Mouse (Mus musculus) embryonic facial prominence, embryonic 10.5 days (tissue): ENCODE results near the gene Baiap2l1. TPM values are rescaled to one million over a fixed set of nuclear protein-coding genes. Genes with fewer than 3 reads are reported as not detected.
A peak's percentile ranks its signal among the peaks of the same experiment; 100 is the strongest.

Source experiments
- DNase-seq: peaks from one replicate; pipeline ENCODE4 v3.0.0-alpha.2; 2017; ENCODE audit warnings: low spot score
- H3K27ac ChIP-seq: fragments of 300-500 bp; sonication (generic); replicated peaks from 2 replicates; pipeline ENCODE4 v1.5.1; 2016; ENCODE audit warnings: mild to moderate bottlenecking
- H3K27me3 ChIP-seq: fragments of 300-500 bp; sonication (generic); replicated peaks from 2 replicates; pipeline ENCODE4 v1.6.1; 2016; ENCODE audit warnings: low read depth, mild to moderate bottlenecking; ENCODE audit not compliant: poor library complexity, severe bottlenecking
- H3K36me3 ChIP-seq: fragments of 300-500 bp; sonication (generic); replicated peaks from 2 replicates; pipeline ENCODE4 v1.6.1; 2016; ENCODE audit warnings: mild to moderate bottlenecking, moderate library complexity
- H3K4me1 ChIP-seq: fragments of 300-500 bp; sonication (generic); 2 replicates; pipeline ENCODE4 v1.6.1; 2016
- H3K4me3 ChIP-seq: fragments of 300-500 bp; sonication (generic); 2 replicates; pipeline ENCODE4 v1.5.1; 2016; ENCODE audit warnings: mild to moderate bottlenecking, moderate library complexity
- H3K9me3 ChIP-seq: fragments of 300-500 bp; sonication (generic); 2 replicates; pipeline ENCODE4 v1.6.1; 2016; ENCODE audit warnings: mild to moderate bottlenecking
- WGBS: fragments of 180-500 bp; shearing (Covaris S2); methylation state at CpG from one replicate; pipeline ENCODE4 v1.1.7; 2016; 5-methylcytosine and 5-hydroxymethylcytosine counted together
- polyA plus RNA-seq: library from polyadenylated mRNA; unstranded; fragments of >200 nt; fragmentation: Nextera tagmentation; extraction: Ambion mirVana; gene quantifications from 2 replicates; pipeline ENCODE4 v1.2.1, GENCODE M21; 2016

The Baiap2l1 gene
- polyA plus RNA-seq, 1 experiment from 2014 or later = 6.0 TPM

DNA sequence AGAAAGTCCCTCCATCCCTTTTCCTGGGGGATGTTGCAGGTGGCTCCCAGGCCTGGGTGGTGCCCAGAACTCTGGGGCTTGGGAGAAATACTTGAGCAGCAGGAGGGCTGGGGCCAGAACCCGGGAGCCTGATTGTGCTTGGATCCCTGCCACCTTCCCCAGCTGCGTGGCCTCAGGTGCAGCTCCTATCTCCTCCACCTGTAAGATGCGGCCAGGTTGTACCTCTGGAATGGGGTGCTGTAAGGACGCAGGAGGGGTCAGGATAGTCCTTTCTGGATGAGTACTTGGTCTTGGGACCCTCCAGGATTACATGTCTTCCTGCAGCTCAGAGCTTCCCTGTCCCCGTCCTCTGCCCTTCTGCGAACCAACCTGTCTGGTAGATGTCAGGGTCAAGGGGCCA lies 98.7 kb downstream of the Baiap2l1 start:
- WGBS = 74% methylated on average over 6 of the region's 6 CpGs

DNA sequence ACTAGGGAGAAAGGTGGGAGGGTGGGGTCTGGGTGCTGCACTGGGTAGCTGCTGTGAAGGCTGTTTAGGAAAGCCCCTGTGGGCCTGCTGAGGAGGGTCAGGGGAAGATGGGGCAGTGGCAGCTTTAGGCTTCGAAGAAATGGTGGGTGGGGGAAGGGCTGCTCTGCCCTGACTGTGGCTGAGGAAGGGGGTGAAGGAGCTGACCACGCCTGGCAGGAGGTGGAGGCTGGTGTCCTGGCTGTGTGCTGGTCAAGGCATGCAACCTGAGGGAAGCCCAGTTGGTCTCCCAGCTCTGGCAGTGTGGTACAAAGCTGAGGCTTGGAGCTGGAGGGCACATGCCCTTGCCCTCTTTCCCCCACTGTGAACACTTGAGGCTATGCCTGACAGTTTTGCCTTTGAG lies 99.2 kb downstream of the Baiap2l1 start:
- peaks cover 62% of the 10 kb centered on the region for H3K36me3 ChIP-seq

More for the DNA sequence above, 98.7 kb downstream of the Baiap2l1 start:
- no peak for DNase-seq
- Histone ChIP-seq H3K4me3 (peak overlapping the region; percentile 95; the same call in 1 of the 2 replicates), H3K4me1 (peaks cover 71% of the 10 kb centered on the region), H3K27ac (no peak overlapping the region), H3K27me3 (no peaks in the 10 kb centered on the region), H3K9me3 (no peaks in the 10 kb centered on the region), H3K36me3 (peaks cover 65% of the 10 kb centered on the region)

DNA sequence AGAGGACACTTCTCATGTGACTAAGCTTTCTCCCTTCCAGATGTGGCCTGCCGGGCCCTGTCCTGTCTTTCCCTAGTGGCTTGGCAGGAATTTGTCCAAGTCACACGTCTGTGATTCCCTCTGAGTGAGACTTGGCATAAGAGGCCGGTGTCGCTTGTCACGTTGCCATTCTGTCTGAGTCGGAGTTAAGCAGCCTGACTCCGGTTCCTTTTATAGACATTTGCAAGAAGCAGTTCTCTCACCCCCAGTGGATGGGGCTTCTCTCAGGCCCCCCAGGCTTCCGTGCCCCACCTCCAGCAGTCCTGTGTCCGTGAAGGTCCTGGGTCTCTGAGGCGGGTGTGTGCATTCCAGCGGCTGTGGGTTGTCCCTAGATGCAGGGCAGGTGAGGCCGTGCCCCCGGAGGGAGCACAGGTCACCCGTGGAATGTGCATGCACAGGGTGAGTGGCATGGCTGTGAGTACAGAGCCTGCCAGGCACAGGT lies 99.7 kb downstream of the Baiap2l1 start:
- WGBS = 28% methylated on average over 14 of the region's 14 CpGs
- Histone ChIP-seq H3K4me1 (peaks cover 69% of the 10 kb centered on the region), H3K36me3 (peaks cover 56% of the 10 kb centered on the region), H3K27ac (peak overlapping the region; percentile 98; the same call in 1 of the 2 replicates), H3K27me3 (no peaks in the 10 kb centered on the region), H3K4me3 (peak overlapping the region; percentile 95), H3K9me3 (no peaks in the 10 kb centered on the region)
- DNase-seq = no peak

More for the DNA sequence above, 99.2 kb downstream of the Baiap2l1 start:
- H3K4me1 ChIP-seq = peaks cover 74% of the 10 kb centered on the region
- H3K9me3 ChIP-seq = no peaks in the 10 kb centered on the region
- 16% methylated on average over 2 of the region's 2 CpGs for WGBS
- peak overlapping the region; percentile 98; the same call in 1 of the 2 replicates for H3K27ac ChIP-seq
- no peak for DNase-seq
- H3K4me3 ChIP-seq = peak overlapping the region; percentile 95
- no peaks in the 10 kb centered on the region for H3K27me3 ChIP-seq

DNA sequence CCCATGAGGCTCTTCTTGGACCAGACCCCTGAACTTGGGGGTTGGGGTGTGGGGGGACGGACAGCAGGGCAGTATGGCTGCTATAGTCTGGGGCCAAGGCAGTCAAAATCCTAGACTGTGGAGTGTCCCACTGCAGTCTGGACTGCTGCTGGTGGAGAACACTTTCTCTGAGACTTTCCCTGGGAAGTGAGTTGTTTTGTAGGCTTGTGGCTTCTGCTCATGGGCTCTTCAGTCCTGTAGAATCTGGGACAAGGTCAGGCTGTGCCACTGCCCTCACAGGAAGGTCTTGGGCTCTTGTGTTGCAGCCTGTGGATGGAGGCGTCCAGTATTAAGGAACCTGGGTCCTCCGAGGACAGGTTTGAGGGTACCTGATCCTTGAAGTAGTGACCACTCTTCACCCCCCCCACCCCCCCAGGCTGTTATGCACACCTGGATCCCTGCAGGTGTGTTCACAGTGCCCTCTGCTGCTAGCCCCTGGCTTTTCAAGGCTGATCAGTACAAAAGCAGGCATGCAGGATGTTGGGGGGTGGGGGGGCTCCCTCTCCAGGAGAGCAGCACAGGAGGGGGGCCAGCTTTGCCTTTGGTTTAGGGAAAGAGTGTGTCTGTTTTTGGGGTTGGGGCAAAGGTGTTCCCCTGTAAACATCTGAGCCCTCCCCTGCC lies 100.3 kb downstream of the Baiap2l1 start:
- DNase-seq = no peak
- H3K27me3 ChIP-seq = no peaks in the 10 kb centered on the region
- H3K36me3 ChIP-seq = peaks cover 52% of the 10 kb centered on the region
- H3K4me1 ChIP-seq = peaks cover 65% of the 10 kb centered on the region
- peak overlapping the region; percentile 95 for H3K4me3 ChIP-seq
- no peaks in the 10 kb centered on the region for H3K9me3 ChIP-seq
- 63% methylated on average over 3 of the region's 3 CpGs for WGBS
- H3K27ac ChIP-seq = peak overlapping the region; percentile 98

DNA sequence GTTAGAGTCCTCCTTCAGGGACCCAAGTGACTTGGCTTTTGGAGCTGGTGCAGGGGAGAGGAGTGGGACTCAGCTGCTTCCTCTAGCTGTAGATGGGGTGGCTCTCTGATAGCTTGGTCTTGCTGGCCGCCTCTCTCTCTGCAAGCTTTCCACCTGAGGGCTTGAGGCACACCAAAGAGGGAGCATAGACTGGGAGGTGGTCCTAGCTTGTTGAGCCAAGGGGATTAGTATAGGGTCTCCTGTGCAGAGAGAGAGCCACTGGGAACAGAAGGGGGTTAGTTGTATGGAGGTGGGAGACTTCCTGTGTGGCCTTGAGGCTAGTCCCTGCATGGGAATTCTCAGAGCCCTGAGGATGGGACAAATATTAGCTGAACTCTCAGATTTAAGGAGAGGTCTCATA lies 101.0 kb downstream of the Baiap2l1 start:
- Histone ChIP-seq H3K4me1 (peaks cover 62% of the 10 kb centered on the region), H3K27ac (peak overlapping the region; percentile 98), H3K27me3 (no peaks in the 10 kb centered on the region), H3K9me3 (no peaks in the 10 kb centered on the region), H3K36me3 (peaks cover 47% of the 10 kb centered on the region), H3K4me3 (peak overlapping the region; percentile 95)
- peak; percentile 32 for DNase-seq
- 34% methylated on average over 1 of the region's 1 CpGs for WGBS

DNA sequence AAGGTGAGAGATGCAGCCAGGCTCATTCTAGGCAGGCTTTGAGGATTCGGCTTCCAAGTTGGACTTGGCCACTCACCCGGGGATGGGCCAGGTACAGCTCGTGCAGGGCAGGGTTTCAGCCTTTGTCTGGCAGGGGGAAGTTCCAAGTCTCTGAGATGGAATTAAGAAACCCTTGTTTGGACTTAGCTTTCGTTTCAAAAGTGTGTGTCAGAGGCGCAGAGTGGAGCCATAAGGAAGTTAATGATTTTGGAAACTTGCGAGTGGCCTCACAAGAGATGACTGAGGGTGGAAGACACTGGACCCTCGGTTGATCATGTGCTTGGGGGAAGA lies 101.4 kb downstream of the Baiap2l1 start:
- Histone ChIP-seq H3K4me1 (peaks cover 58% of the 10 kb centered on the region), H3K9me3 (no peaks in the 10 kb centered on the region), H3K27me3 (no peaks in the 10 kb centered on the region), H3K36me3 (peaks cover 43% of the 10 kb centered on the region), H3K27ac (peak overlapping the region; percentile 98), H3K4me3 (peak overlapping the region; percentile 95)
- 16% methylated on average over 7 of the region's 7 CpGs for WGBS
- no peak for DNase-seq

DNA sequence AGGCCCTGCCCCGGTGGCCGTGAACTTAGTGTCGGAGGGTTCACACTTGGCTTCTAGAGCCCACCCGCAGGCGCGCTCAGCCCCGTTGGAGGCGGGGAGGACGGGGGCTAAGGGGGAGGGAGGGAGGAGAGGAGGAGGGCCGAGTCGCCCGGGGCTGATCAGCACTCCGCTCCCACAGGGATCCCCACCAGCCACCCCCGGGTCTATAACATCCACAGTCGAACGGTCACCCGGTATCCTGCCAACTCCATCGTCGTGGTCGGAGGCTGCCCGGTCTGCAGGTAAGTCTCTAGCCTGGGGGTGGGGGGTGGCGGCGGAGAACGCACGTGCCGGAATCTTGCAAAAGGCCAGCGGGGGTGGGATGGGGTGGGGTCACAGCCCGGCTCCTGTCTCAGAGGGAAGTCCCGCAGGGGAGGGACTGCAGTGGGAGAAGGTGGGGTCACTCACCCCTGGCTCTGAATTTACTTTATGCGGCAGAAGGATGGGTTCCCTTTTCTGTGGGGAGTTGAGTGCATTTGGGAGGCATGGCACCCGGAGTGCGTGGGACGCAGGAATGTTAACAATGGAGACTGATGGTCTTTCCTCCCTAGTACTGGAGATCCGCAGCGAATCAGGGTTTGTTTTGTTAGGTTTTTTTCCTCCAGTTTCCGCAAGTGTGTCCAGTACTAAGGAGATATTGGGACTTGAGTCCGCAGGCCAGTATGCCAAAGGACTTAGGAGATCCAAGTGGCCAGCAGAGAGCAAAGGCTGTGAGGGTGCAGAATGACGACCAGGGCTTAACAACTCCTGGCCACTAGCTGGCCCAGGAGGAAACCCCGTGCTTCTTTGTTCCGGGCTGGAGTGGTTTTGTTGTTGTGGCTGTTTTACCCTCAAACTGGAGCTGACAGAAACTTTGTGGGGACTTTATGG lies 102.0 kb downstream of the Baiap2l1 start:
- H3K27me3 ChIP-seq = no peaks in the 10 kb centered on the region
- no peaks in the 10 kb centered on the region for H3K9me3 ChIP-seq
- H3K4me1 ChIP-seq = peaks cover 54% of the 10 kb centered on the region
- peaks cover 37% of the 10 kb centered on the region for H3K36me3 ChIP-seq
- under 1% methylated on average over 40 of the region's 40 CpGs for WGBS
- peak overlapping the region; percentile 95 for H3K4me3 ChIP-seq
- DNase-seq = peak; percentile 83
- H3K27ac ChIP-seq = peak overlapping the region; percentile 98

DNA sequence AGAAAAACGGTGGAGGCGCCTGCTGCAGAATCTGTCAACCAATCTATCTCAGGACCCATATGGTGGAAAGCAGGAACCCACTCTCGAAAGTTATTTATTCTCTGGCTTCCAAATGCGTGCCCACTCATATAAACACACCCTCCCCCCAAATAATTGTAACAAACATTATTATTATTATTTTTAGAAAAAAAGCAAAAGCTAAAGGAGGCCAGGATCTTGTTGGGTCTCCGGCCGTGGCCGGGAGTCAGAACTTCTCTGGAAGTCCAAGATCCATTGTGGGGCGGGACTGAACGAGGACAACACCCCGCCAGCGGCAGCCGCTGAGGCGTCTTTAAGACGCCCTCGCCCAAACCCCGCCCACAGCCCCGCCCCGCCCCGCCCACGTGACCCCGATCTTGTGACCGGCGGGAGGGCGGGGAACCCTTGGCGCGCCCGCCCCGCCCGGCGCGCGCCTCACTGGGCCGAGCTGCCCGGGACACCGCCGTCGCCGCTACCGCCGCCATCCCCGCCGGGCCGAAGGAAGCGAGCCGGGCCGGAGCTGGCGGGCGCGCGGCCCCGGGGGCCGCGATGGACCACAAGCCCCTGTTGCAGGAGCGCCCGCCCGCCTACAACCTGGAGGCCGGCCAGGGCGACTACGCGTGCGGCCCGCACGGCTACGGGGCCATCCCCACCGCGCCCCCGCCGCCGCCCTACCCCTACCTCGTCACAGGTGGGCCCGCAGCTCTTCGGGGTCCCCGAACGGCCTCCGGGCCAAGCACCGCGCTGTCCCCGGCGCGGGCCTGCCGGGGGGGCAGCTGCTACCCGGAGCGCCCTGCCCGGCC lies 102.9 kb downstream of the Baiap2l1 start:
- Histone ChIP-seq H3K27me3 (no peaks in the 10 kb centered on the region), H3K4me3 (peak overlapping the region; percentile 95), H3K9me3 (peaks cover 5% of the 10 kb centered on the region; the same call in 1 of the 2 replicates), H3K36me3 (peaks cover 31% of the 10 kb centered on the region), H3K27ac (peak overlapping the region; percentile 98), H3K4me1 (peaks cover 48% of the 10 kb centered on the region)
- under 1% methylated on average over 84 of the region's 84 CpGs for WGBS
- DNase-seq = peak; percentile 97

DNA sequence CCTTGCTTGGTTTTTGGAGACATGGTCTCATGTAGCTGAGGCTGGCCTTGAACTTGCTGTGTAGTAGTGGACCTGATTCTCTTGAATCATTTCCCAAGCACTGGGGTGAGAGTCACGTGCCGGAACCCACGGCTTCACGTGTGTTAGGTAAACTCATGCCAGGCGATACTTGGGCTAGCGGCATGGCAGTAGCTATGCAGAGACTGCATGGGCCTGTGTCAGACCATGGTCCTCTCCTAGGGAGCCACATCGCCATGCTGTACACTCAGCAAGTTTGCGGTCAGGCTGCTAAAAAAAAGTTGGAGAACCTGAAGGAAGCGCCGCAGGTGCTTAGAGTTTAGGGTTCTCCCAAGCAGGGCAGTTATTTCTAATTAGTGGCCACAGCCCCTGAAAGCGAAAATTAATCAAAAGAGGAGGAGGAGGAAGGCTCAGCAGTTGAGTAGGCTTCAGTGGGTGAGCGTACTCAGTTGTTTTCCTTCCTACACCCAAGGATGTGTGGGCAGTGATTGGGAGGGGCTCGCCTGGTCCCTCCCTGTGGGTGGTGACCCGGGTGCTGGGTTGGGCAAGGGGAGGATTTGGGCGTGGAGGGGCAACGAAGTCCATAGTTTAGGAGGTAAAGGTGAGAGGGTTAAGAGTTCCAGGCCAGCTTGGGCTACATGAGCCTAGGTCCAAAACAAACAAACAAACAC lies 103.6 kb downstream of the Baiap2l1 start:
- DNase-seq = peak; percentile 36
- 55% methylated on average over 16 of the region's 16 CpGs for WGBS
- H3K4me1 ChIP-seq = peaks cover 42% of the 10 kb centered on the region
- H3K36me3 ChIP-seq = peaks cover 24% of the 10 kb centered on the region
- H3K27ac ChIP-seq = peak overlapping the region; percentile 98
- H3K27me3 ChIP-seq = no peaks in the 10 kb centered on the region
- H3K9me3 ChIP-seq = peaks cover 8% of the 10 kb centered on the region; the same call in 1 of the 2 replicates
- H3K4me3 ChIP-seq = peak overlapping the region; percentile 95

DNA sequence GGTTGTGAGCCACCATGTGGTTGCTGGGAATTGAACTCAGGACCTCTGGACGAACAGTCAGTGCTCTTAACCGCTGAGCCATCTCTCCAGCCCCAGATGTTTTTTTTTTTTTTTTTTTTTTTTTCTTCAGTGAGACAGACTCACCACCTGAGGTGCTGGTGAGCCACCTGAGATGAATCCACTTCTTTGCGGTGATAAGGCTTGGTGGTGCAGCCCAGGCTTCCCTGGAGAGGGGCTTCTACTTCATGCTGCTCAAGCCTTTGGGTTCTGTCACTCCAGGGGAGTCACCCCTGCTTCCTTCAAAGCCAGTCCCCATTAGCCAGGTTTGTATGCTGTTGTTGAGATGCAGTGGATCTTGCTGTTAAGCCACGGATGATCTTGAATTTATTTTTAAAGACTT lies 104.7 kb downstream of the Baiap2l1 start:
- H3K9me3 ChIP-seq = peaks cover 8% of the 10 kb centered on the region; the same call in 1 of the 2 replicates
- WGBS = 73% methylated on average over 4 of the region's 4 CpGs

DNA sequence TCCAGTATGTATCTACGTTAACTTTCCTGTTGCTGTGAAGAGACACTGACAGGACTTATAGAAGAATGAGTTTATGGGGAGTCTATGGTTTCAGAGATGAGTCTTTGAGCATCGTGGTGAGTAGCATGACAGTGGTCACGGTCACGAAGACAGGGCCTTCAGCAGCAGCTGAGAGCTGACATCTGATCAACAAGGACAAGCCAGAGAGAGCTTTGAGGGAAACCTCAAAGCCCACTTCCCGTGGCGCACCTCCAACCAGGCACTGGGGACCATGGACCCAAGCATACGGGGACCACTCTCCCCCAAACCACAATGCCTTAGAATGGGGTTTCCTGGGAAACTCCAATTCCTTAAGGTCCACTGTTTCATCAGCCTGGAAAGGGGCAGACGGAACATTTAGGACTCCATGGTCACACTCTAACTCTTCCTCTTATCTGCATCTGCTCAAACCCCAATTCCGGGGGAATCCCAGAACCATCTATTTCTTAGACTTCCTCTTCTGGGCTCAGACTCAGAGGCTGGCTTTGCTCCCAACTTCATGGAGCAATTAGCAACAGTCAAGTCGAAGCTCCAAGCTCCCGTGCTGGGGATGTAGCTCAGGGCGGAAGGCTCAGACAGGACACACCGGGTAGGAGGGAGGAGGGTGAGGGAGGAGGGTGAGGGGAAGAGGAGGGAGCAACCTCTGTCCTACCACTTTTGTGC lies 105.9 kb downstream of the Baiap2l1 start:
- 90% methylated on average over 13 of the region's 13 CpGs for WGBS

More for the DNA sequence above, 104.7 kb downstream of the Baiap2l1 start:
- Histone ChIP-seq H3K4me3 (no peak overlapping the region), H3K36me3 (peaks cover 13% of the 10 kb centered on the region), H3K4me1 (peaks cover 31% of the 10 kb centered on the region), H3K27ac (no peak overlapping the region), H3K27me3 (no peaks in the 10 kb centered on the region)
- DNase-seq = no peak

More for the DNA sequence above, 105.9 kb downstream of the Baiap2l1 start:
- Histone ChIP-seq H3K4me3 (no peak overlapping the region), H3K27ac (no peak overlapping the region), H3K27me3 (no peaks in the 10 kb centered on the region), H3K4me1 (peaks cover 19% of the 10 kb centered on the region), H3K36me3 (0 out of 2 replicates have a peak, but pooled peaks cover 3% of the 10 kb centered on the region), H3K9me3 (peaks cover 8% of the 10 kb centered on the region; the same call in 1 of the 2 replicates)
- DNase-seq = no peak
